Mouse (Mus musculus) E14TG2a.4 (cell line): ENCODE measurements at regions not wholly inside any gene's neighbourhood (a gene's known extent, or its start where the extent isn't known, plus 50 kb on each side); places are given as distances from the start of the nearest gene placed in this dataset.

Experiments used
- H3K27me3 ChIP-seq: 2 replicates; pipeline ENCODE4 v1.6.1; 2014; ENCODE audit warnings: low read length, control low read depth; ENCODE audit not compliant: insufficient read depth
- H3K36me3 ChIP-seq: 2 replicates; pipeline ENCODE4 v1.6.1; 2014; ENCODE audit warnings: low read length, control low read depth; ENCODE audit not compliant: insufficient read depth
- H3K4me1 ChIP-seq: replicated peaks from 2 replicates; pipeline ENCODE4 v1.6.1; 2014; ENCODE audit warnings: low read depth, low read length, control low read depth
- H3K4me3 ChIP-seq: replicated peaks from 2 replicates; pipeline ENCODE4 v1.5.1; 2014; ENCODE audit warnings: mild to moderate bottlenecking, low read length
- H3K9me3 ChIP-seq: 2 replicates; pipeline ENCODE4 v1.6.1; 2014; ENCODE audit warnings: low read length, control low read depth
- CTCF ChIP-seq: conservative IDR thresholded peaks from 2 replicates; pipeline ENCODE4 v1.5.1; 2014; ENCODE audit warnings: low read length
- NANOG ChIP-seq: IDR thresholded peaks from 2 replicates; pipeline ENCODE4 v1.6.1; 2014; ENCODE audit warnings: borderline replicate concordance, low read length, mixed read lengths
- POU5F1 ChIP-seq: IDR thresholded peaks from 2 replicates; pipeline ENCODE4 v1.6.1; 2014; ENCODE audit warnings: low read length, borderline replicate concordance

DNA sequence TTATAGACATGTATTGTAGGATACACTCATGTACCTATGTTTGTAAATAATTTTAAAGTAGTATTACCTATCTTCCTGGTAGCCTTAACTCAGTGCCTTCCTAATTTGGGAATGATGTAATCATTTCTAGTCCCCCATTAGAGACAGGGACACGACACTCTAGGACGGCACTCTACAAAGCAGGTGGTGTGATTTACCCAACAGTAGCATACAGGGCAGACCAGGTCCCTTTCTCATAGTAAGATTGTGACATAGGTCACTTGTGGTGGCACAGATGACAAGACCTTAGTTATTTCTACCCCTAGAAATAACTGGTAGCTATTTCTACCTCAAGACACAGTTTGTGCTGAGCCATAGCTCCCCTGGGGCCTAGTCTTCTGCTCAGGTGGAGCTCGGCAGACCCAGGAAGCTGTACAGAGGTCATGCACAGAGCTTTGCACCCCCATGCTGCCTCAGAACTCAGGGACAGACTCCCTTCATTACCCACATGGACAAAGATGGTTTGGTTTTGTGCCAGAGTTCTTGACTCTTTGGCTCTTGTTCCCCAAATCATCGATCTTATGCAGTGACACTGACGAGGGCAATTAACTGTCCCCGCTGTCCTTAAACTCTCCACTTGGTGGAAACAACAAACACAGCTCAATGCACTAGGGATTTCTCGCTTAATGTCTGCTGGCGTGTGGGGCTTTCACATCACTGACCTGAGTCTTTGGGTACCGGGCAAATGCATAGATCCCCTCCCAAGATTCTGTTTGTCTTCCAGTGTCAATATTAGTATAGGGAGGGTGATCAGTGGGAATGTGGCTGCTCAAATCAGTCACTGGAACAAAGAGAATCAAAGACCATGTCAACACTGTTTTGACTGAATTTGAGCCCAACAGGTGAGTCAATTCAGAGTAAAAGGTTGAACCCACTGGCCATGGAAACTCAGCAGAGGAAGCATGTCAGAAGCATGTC, 108.5 kb upstream of the Cox10 start:
- Histone ChIP-seq H3K4me1 (peaks cover 4% of the 10 kb centered on the region; the same call in 1 of the 2 replicates), H3K27me3 (no peaks in the 10 kb centered on the region), H3K9me3 (no peaks in the 10 kb centered on the region), H3K4me3 (no peak overlapping the region), H3K36me3 (no peaks in the 10 kb centered on the region)
- TF ChIP-seq NANOG (no peak), CTCF (no peak), POU5F1 (no peak)

DNA sequence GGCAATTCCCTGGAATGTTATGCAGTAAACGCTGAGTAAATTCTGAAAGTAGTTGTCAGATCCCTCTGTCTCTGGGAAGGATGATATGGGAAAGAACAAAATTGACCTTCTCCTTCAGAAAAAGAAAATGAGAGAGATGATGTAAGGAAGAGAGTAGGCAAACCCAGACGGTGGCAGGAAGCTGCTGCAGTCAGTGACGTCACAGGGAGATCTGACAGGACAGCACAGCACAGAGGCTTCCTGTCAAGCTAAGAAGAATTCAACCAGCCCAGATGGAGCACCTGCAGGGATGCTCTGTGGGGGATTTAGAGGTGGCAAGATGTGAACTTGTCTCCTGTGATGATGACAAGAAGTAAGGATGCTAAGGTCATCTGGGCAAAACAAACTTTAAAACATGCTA, 107.7 kb upstream of the Cox10 start:
- Histone ChIP-seq H3K4me3 (no peak overlapping the region), H3K36me3 (no peaks in the 10 kb centered on the region), H3K9me3 (no peaks in the 10 kb centered on the region), H3K4me1 (peaks cover 4% of the 10 kb centered on the region; the same call in 1 of the 2 replicates), H3K27me3 (no peaks in the 10 kb centered on the region)
- TF ChIP-seq CTCF (no peak), POU5F1 (no peak), NANOG (no peak)

- Histone ChIP-seq H3K36me3 (no peaks in the 10 kb centered on the region), H3K9me3 (no peaks in the 10 kb centered on the region), H3K27me3 (no peaks in the 10 kb centered on the region), H3K4me1 (peaks cover 4% of the 10 kb centered on the region; the same call in 1 of the 2 replicates), H3K4me3 (no peak overlapping the region)
- TF ChIP-seq NANOG = no peak
Measured at GRCm38 (mm10) chr11:64186590-64186989, 107.3 kb upstream of the Cox10 start.

DNA sequence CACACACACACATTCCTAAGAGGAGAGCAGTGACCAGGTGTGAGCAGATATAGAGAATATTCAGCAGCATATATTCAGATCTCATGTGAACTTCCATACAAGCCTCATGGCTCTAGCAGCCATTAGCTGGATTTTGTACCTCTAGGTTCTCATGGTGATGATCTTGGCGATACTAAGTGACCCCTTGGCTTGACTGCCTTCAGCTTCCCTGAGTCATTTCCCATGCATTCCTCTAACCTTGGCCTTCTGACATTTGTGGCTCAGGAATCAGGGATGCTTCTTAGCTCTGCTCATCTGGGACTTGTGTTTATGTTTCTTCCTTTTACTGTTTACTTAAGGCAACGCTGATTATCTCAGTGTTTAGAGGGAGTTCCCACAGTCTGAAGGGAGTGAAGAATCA, 100.8 kb upstream of the Cox10 start:
- TF ChIP-seq NANOG = no peak
- TF ChIP-seq POU5F1 = no peak
- TF ChIP-seq CTCF = no peak
- Histone ChIP-seq H3K27me3 (no peaks in the 10 kb centered on the region), H3K4me1 (peaks cover 4% of the 10 kb centered on the region; the same call in 1 of the 2 replicates), H3K4me3 (no peak overlapping the region), H3K9me3 (no peaks in the 10 kb centered on the region), H3K36me3 (no peaks in the 10 kb centered on the region)

DNA sequence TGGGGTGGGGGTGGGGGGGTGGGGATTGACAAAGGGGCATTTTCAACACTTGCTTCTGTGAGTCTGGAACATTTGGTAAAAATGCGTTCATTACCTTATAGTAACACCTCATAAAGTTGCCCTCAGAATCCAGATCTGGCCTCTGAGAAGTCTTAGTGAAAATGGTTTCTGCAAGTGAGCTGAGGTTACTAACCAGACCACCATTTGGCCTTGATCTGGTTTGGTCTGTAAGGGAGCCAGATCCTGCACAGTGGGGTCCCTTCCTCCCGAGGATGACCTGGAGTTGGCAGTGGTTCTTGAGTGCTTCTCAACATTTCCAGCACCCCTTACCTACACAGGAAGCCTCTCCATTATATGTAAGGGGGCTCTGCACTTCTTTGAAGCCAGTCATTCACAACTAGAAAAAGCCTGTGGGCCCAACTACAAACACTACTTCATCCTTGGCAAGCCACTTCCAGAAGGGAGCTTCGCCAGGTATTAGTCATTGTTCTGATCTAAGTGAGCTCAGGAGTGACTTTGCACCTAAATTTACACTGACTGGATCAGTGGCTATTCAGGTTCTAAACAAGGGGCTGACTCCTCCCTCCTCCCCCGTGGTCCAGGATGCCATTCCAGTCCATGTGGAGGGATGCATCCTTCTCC, 94.3 kb upstream of the Cox10 start:
- TF ChIP-seq POU5F1 (no peak), CTCF (no peak), NANOG (no peak)
- Histone ChIP-seq H3K36me3 (no peaks in the 10 kb centered on the region), H3K4me1 (0 out of 2 replicates have a peak, but pooled peaks cover 2% of the 10 kb centered on the region), H3K9me3 (no peaks in the 10 kb centered on the region), H3K4me3 (no peak overlapping the region), H3K27me3 (peaks cover 5% of the 10 kb centered on the region; the same call in 1 of the 2 replicates)

DNA sequence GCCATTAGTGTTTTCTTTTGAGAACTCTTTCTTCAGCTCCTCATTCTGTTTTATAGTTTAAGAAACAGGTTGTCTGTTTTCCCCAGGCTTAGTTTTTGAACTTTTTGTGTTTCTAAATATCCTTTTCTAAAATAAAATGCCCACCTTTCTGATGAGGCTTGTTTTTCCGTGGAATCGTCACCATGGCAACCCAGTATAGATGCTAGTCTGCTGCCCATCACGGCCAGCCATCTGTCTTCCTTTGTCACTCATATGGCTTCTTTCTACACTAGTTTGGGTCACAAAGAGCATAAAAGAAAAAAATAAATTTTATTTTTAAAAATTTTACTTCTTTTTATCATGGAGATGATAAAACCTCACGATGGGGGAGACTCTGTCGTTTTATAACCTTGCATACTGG, 93.7 kb upstream of the Cox10 start:
- H3K4me3 ChIP-seq = no peak overlapping the region
- 0 out of 2 replicates have a peak, but pooled peaks cover 2% of the 10 kb centered on the region for H3K4me1 ChIP-seq
- TF ChIP-seq POU5F1 (no peak), NANOG (no peak), CTCF (no peak)
- no peaks in the 10 kb centered on the region for H3K9me3 ChIP-seq
- H3K36me3 ChIP-seq = no peaks in the 10 kb centered on the region
- peaks cover 8% of the 10 kb centered on the region for H3K27me3 ChIP-seq

GRCm38 (mm10) chr11:64168626-64169025, 89.4 kb upstream of the Cox10 start:
- Histone ChIP-seq H3K27me3 (peaks cover 19% of the 10 kb centered on the region), H3K9me3 (no peaks in the 10 kb centered on the region), H3K36me3 (no peaks in the 10 kb centered on the region), H3K4me3 (no peak overlapping the region), H3K4me1 (peaks cover 7% of the 10 kb centered on the region; the same call in 1 of the 2 replicates)
- TF ChIP-seq CTCF (no peak), POU5F1 (no peak), NANOG (no peak)

DNA sequence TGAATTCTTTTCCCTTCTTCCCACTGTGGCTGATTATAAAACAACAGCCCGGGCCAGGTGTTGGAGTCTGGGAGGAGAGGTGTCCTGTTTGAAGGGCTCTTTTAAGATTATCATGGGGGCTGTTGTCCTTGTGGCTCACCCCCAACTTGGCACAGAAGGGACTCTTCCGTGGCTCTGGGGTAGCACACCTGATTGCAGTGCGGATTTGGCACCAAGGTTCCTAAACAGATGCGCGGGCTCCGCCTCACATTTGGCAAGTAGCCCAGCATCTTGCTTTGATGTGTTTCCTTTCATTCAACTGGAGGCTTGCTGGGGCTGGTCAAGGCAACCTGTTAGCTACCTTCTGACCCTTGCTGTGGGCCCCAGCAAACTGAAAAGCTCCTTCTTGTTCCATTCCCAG, 85.5 kb upstream of the Cox10 start:
- H3K27me3 ChIP-seq = peaks cover 17% of the 10 kb centered on the region
- no peaks in the 10 kb centered on the region for H3K36me3 ChIP-seq
- no peak overlapping the region for H3K4me3 ChIP-seq
- no peaks in the 10 kb centered on the region for H3K9me3 ChIP-seq
- TF ChIP-seq NANOG (no peak), CTCF (no peak), POU5F1 (no peak)
- peaks cover 5% of the 10 kb centered on the region; the same call in 1 of the 2 replicates for H3K4me1 ChIP-seq

- no peak overlapping the region for H3K4me3 ChIP-seq
- no peak for TF ChIP-seq CTCF
- TF ChIP-seq NANOG = no peak
- no peak for TF ChIP-seq POU5F1
- H3K36me3 ChIP-seq = no peaks in the 10 kb centered on the region
- no peaks in the 10 kb centered on the region for H3K4me1 ChIP-seq
- no peaks in the 10 kb centered on the region for H3K9me3 ChIP-seq
- no peaks in the 10 kb centered on the region for H3K27me3 ChIP-seq
Measured at GRCm38 (mm10) chr11:64158281-64158680, 79.0 kb upstream of the Cox10 start.
